Mouse (Mus musculus) hindbrain, embryonic 10.5 days (tissue): ENCODE data around the gene Arpc4. TPM values are rescaled to one million over a fixed set of nuclear protein-coding genes. Genes with fewer than 3 reads are reported as not detected.
A peak's percentile ranks its signal among the peaks of the same experiment; 100 is the strongest.

Source experiments
- DNase-seq: peaks from one replicate; pipeline ENCODE4 v3.0.0-alpha.2; 2017; ENCODE audit warnings: low spot score
- H3K27ac ChIP-seq: fragments of 300-500 bp; sonication (generic); 2 replicates; pipeline ENCODE4 v1.5.1; 2016; ENCODE audit warnings: mild to moderate bottlenecking, moderate library complexity
- H3K27me3 ChIP-seq: fragments of 300-500 bp; sonication (generic); 2 replicates; pipeline ENCODE4 v1.6.1; 2016; ENCODE audit warnings: mild to moderate bottlenecking; ENCODE audit not compliant: poor library complexity, insufficient read depth, severe bottlenecking
- H3K36me3 ChIP-seq: fragments of 300-500 bp; sonication (generic); 2 replicates; pipeline ENCODE4 v1.6.1; 2016; ENCODE audit warnings: mild to moderate bottlenecking, moderate library complexity
- H3K4me1 ChIP-seq: fragments of 300-500 bp; sonication (generic); replicated peaks from 2 replicates; pipeline ENCODE4 v1.6.1; 2016; ENCODE audit warnings: mild to moderate bottlenecking
- H3K4me3 ChIP-seq: fragments of 300-500 bp; sonication (generic); 2 replicates; pipeline ENCODE4 v1.5.1; 2016; ENCODE audit warnings: mild to moderate bottlenecking, moderate library complexity
- H3K9me3 ChIP-seq: fragments of 300-500 bp; sonication (generic); 2 replicates; pipeline ENCODE4 v1.6.1; 2016; ENCODE audit warnings: mild to moderate bottlenecking, moderate library complexity
- WGBS: fragments of 180-500 bp; shearing (Covaris S2); methylation state at CpG from one replicate; pipeline ENCODE4 v1.1.7; 2016; 5-methylcytosine and 5-hydroxymethylcytosine counted together
- polyA plus RNA-seq: library from polyadenylated mRNA; unstranded; fragments of >200 nt; fragmentation: Nextera tagmentation; extraction: Ambion mirVana; gene quantifications from 2 replicates; pipeline ENCODE4 v1.2.1, GENCODE M21; 2016

Arpc4 gene
- polyA plus RNA-seq, 1 experiment from 2014 or later: 423 TPM

GRCm38 (mm10) chr6:113393951-113394350 is 16.0 kb downstream of the Arpc4 start:
- Histone ChIP-seq H3K4me3 (no peak overlapping the region), H3K9me3 (no peaks in the 10 kb centered on the region), H3K27ac (no peak overlapping the region), H3K27me3 (0 out of 2 replicates have a peak, but pooled peaks cover 7% of the 10 kb centered on the region), H3K36me3 (peaks cover 56% of the 10 kb centered on the region), H3K4me1 (peaks cover 27% of the 10 kb centered on the region)
- WGBS: 88% methylated on average over 6 of the region's 6 CpGs
- no peak for DNase-seq

DNA sequence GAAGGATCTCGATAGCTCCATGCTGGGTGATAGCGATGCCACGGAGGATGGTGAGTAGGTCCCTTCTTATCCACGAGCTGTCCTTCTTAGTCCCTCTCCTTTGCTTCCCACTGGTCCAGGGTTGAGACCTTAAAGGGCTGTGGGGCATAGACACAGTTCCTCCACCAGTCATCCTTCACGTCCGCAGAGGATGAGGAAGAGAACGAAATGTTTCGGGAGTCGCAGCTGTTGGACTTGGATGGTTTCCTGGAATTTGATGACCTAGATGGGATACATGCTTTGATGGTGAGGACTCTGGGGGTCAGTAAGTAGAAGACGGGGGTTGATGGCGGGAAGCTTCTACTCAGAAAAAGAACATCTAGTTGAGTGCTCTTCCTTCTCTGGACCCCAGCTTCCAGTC is 16.9 kb downstream of the Arpc4 start:
- Histone ChIP-seq H3K4me1 (peaks cover 27% of the 10 kb centered on the region), H3K4me3 (no peak overlapping the region), H3K27ac (no peak overlapping the region), H3K36me3 (peaks cover 50% of the 10 kb centered on the region), H3K27me3 (0 out of 2 replicates have a peak, but pooled peaks cover 7% of the 10 kb centered on the region), H3K9me3 (no peaks in the 10 kb centered on the region)
- no peak for DNase-seq
- 94% methylated on average over 11 of the region's 11 CpGs for WGBS

DNA sequence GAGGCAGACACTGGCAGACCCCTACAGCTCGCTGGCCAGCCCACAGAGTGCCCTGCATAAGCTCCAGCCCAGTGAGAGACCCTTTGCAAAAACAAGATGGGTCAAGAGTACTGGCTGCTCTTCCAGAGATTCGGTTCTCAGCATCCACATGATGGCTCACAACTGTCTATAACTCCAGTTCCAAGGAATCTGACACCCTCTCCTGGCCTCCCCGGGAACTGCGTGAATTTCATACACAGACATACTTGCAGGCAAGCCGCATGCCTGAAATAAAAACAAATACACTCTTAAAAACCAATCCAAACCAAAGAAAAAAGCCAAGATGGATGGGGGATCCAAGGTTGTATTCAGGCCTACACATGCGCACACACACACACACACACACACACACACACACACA is 17.6 kb downstream of the Arpc4 start:
- no peak overlapping the region for H3K27ac ChIP-seq
- H3K9me3 ChIP-seq: no peaks in the 10 kb centered on the region
- H3K4me1 ChIP-seq: peaks cover 27% of the 10 kb centered on the region
- 0 out of 2 replicates have a peak, but pooled peaks cover 7% of the 10 kb centered on the region for H3K27me3 ChIP-seq
- peaks cover 49% of the 10 kb centered on the region for H3K36me3 ChIP-seq
- H3K4me3 ChIP-seq: no peak overlapping the region
- no peak for DNase-seq
- WGBS: 89% methylated on average over 6 of the region's 6 CpGs

DNA sequence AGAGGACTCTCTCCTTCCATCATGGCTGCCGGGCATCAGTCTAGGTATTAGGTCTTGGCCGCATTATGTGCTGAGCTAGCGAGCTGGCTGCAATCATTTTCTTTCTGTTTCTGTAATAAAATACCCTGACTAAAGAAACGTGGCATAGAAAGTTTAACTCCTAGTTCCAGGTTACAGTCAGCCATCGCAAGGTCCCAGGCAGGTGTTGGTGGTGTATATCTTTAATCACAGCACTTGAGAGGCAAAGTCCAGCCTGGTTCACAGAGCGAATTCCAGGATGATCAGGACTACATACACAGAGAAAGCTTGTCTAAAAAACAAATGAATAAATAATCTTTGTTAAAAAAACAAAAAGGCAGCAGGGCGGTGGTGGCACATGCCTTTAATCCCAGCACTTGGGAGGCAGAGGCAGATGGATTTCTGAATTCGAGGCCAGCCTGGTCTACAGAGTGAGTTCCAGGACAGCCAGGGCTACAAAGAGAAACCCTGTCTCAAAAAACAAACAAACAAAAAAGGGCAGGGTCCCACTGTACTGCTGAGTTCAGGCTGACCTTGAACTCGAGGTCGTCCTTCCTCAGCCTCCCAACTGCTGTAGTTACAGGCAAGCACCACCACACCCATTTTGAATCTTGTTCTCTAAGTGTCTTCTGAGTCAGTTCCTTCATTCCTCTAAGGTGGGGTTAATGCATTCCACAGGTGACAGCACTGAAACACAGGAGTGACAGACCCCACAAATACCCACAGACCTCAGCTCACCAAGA is 18.5 kb downstream of the Arpc4 start:
- Histone ChIP-seq H3K4me3 (no peak overlapping the region), H3K9me3 (no peaks in the 10 kb centered on the region), H3K4me1 (peaks cover 25% of the 10 kb centered on the region), H3K27ac (no peak overlapping the region), H3K36me3 (peaks cover 47% of the 10 kb centered on the region), H3K27me3 (0 out of 2 replicates have a peak, but pooled peaks cover 7% of the 10 kb centered on the region)
- no peak for DNase-seq
- WGBS: 86% methylated on average over 10 of the region's 10 CpGs

- WGBS: 93% methylated on average over 13 of the region's 13 CpGs
- Histone ChIP-seq H3K9me3 (no peaks in the 10 kb centered on the region), H3K4me1 (0 out of 2 replicates have a peak, but pooled peaks cover 6% of the 10 kb centered on the region), H3K36me3 (peaks cover 36% of the 10 kb centered on the region), H3K4me3 (no peak overlapping the region), H3K27me3 (no peaks in the 10 kb centered on the region), H3K27ac (no peak overlapping the region)
- DNase-seq: no peak
Measured at GRCm38 (mm10) chr6:113402094-113402493, 24.2 kb downstream of the Arpc4 start.

DNA sequence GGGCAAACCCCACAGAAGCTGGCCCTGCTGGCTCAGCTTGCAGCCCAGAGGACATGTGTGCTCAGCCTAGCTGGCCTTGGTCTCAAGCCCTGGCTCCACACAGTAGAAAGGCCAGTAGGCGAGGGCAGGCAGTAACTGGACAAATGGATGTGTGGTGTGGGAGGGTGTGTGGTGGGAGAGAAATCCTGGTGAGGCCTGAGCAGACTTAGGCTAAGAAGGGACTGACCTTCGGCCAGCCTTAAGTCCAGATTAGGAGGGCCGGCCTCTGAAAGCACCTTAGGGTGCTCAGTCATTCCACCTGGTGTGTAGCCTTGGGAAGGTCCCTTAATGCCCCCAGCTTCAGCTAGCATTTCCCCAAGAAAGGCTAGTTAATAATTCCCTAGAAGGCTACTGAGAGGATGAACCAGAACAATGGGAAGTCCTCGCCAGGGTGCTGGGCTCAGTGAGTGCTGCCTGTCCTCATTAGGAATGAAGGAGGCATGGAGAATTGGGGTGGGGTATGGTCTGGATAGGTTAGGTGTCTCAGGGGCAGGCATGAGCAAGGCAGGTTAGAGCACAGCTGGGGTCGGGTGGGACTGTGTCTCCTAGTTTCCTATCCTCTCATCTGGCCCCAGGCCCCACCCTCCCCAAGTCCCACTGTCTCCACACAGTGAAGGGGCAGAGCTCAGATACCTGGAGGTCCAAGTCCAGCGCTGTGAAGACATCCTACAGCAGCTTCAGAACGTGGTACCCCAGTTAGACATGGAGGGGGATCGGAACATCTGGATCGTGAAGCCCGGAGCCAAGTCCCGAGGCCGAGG is 26.9 kb downstream of the Arpc4 start:
- WGBS: 78% methylated on average over 12 of the region's 12 CpGs
- H3K27me3 ChIP-seq: no peaks in the 10 kb centered on the region
- H3K4me1 ChIP-seq: no peaks in the 10 kb centered on the region
- 0 out of 2 replicates have a peak overlapping the region, but pooled peaks have one; percentile 6 for H3K27ac ChIP-seq
- no peak overlapping the region for H3K4me3 ChIP-seq
- peaks cover 35% of the 10 kb centered on the region for H3K36me3 ChIP-seq
- no peaks in the 10 kb centered on the region for H3K9me3 ChIP-seq
- DNase-seq: no peak

- no peak for DNase-seq
- Histone ChIP-seq H3K9me3 (no peaks in the 10 kb centered on the region), H3K4me3 (no peak overlapping the region), H3K36me3 (peaks cover 30% of the 10 kb centered on the region), H3K27me3 (no peaks in the 10 kb centered on the region), H3K27ac (no peak overlapping the region), H3K4me1 (no peaks in the 10 kb centered on the region)
- WGBS: 87% methylated on average over 6 of the region's 6 CpGs
Measured at GRCm38 (mm10) chr6:113405483-113405882, 27.6 kb downstream of the Arpc4 start.

DNA sequence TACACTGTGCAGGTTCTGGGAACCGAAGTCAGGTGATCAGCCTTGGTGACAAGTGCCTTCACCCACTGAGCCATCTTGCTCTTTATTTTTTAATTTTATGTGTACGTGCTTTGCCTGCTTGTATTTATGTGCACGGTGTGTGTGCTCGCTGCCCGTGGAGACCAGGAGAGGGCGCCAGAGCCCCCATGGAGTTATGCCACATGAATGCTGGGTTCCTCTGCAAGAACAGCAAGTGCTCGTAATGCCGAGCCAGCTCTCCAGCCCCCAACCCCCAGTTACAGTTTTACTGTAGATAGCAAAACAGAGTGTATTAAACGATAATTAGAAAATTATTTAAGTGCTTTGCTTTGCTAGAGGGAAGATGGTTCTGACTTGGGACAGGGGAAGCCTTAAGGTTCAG is 28.8 kb downstream of the Arpc4 start:
- H3K36me3 ChIP-seq: peaks cover 22% of the 10 kb centered on the region
- no peak overlapping the region for H3K27ac ChIP-seq
- H3K27me3 ChIP-seq: no peaks in the 10 kb centered on the region
- 76% methylated on average over 9 of the region's 9 CpGs for WGBS
- DNase-seq: no peak
- H3K9me3 ChIP-seq: no peaks in the 10 kb centered on the region
- H3K4me3 ChIP-seq: no peak overlapping the region
- no peaks in the 10 kb centered on the region for H3K4me1 ChIP-seq

DNA sequence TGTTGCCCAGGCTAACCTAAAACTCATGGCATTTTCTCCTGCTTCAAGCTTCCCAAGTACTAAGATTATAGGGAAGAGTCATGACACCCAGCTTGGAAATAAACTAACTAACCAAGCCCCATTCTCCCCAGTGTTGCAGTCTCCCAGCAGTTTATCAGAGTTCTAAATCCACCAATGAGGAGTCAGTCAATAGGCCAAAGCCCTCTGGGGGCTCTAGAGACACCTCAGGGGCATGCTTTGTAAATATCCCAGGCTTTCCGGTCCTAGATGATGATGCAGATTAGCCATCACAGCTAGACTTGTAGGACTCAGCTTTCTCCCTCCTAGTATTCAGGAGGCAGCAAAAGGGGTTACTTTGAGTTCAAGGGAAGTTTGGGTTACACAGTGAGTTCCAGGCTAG is 32.1 kb downstream of the Arpc4 start:
- Histone ChIP-seq H3K9me3 (no peaks in the 10 kb centered on the region), H3K36me3 (peaks cover 39% of the 10 kb centered on the region), H3K4me3 (no peak overlapping the region), H3K27me3 (no peaks in the 10 kb centered on the region), H3K27ac (no peak overlapping the region), H3K4me1 (no peaks in the 10 kb centered on the region)
- 72% methylated on average over 1 of the region's 1 CpGs for WGBS
- no peak for DNase-seq

DNA sequence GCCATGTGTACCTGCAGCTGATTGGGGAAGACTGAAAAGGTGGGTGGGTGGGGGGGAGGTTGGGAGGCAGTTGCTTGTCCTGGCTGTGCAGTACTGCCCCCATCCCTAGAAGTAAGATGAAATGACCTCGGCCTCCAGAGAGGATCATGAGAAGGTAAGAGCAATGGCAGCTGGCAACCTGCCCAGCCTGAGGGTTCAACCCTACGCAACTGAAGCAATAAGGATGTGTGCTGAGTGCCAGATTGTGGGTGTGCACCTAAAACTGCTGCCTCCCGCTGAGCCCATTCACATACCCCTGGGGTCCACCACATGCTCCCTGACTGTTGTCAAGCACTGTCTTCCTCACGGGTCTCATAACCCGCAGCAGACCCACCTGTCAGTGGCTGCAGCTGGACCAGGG is 38.5 kb downstream of the Arpc4 start:
- no peak for DNase-seq

GRCm38 (mm10) chr6:113418441-113419198 is 40.7 kb downstream of the Arpc4 start:
- H3K9me3 ChIP-seq: no peaks in the 10 kb centered on the region
- WGBS: 18% methylated on average over 16 of the region's 16 CpGs
- peak overlapping the region; percentile 88 for H3K27ac ChIP-seq
- peaks cover 25% of the 10 kb centered on the region for H3K4me1 ChIP-seq
- no peaks in the 10 kb centered on the region for H3K27me3 ChIP-seq
- H3K4me3 ChIP-seq: peak overlapping the region; percentile 71
- H3K36me3 ChIP-seq: peaks cover 30% of the 10 kb centered on the region
- no peak for DNase-seq

More for the DNA sequence above, 38.5 kb downstream of the Arpc4 start:
- peaks cover 39% of the 10 kb centered on the region for H3K36me3 ChIP-seq
- H3K4me3 ChIP-seq: no peak overlapping the region
- WGBS: 92% methylated on average over 5 of the region's 5 CpGs
- H3K27ac ChIP-seq: no peak overlapping the region
- H3K9me3 ChIP-seq: no peaks in the 10 kb centered on the region
- no peaks in the 10 kb centered on the region for H3K27me3 ChIP-seq
- H3K4me1 ChIP-seq: peaks cover 25% of the 10 kb centered on the region

GRCm38 (mm10) chr6:113419199-113419587 is 41.3 kb downstream of the Arpc4 start, which contains the start of gene Rpusd3:
Gene Rpusd3, minus strand, starts transcription at chr6:113419340.
- H3K27me3 ChIP-seq: no peaks in the 10 kb centered on the region
- H3K36me3 ChIP-seq: peaks cover 30% of the 10 kb centered on the region
- no peaks in the 10 kb centered on the region for H3K9me3 ChIP-seq
- H3K27ac ChIP-seq: peak within 1 kb of the TSS; percentile 88
- DNase-seq: peak; percentile 96
- peaks cover 25% of the 10 kb centered on the region for H3K4me1 ChIP-seq
- H3K4me3 ChIP-seq: peak within 1 kb of the TSS; percentile 71
- WGBS: under 1% methylated on average over 25 of the region's 25 CpGs
